Mouse (Mus musculus) cerebellum, adult (tissue): ENCODE results near the gene Prrt4.
"Not testable (repeated sequence)": the region's sequence is repeated elsewhere in the genome, so short reads cannot be mapped to it uniquely, and the experiment has no call there.

Experiments
- ATAC-seq: cut with Nextera tagmentation; 2 replicates; pipeline ENCODE4 v1.9.2; 2017; ENCODE audit warnings: mild to moderate bottlenecking, moderate library complexity, mixed read lengths; ENCODE audit not compliant: insufficient number of reproducible peaks, low FRiP score, low TSS enrichment

Prrt4 gene

DNA sequence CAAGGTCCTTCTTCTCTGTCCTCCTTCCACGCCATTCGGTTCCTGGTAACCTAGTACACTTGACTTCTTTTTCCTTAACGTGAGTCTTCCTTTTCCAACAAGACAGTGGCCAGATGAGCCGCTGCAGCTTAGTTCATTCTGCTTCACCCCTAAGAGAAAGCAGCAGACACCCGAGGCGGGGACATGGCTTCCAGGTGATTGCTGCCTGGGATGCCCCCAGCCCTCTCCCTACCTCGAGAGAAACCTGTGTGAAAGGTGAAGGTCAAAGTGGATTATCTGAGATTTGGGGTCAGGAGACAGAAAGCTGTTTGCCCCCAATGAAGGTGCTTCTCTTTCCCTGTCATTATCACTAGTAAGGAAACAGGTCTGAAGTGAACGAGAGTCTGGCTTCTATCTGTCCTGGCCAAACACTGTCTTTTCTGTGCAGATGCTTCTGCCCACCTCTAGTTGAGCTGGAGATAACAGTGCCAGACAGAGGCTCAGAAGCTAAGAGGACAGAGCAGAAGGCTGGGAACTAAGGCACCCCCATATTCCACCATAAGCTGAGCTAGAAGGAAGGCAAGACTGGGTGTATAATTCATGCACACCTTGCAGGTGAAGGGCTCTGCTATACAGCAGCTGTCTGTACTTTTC, 20.0 kb upstream of the Prrt4 start:
- no peak for ATAC-seq

DNA sequence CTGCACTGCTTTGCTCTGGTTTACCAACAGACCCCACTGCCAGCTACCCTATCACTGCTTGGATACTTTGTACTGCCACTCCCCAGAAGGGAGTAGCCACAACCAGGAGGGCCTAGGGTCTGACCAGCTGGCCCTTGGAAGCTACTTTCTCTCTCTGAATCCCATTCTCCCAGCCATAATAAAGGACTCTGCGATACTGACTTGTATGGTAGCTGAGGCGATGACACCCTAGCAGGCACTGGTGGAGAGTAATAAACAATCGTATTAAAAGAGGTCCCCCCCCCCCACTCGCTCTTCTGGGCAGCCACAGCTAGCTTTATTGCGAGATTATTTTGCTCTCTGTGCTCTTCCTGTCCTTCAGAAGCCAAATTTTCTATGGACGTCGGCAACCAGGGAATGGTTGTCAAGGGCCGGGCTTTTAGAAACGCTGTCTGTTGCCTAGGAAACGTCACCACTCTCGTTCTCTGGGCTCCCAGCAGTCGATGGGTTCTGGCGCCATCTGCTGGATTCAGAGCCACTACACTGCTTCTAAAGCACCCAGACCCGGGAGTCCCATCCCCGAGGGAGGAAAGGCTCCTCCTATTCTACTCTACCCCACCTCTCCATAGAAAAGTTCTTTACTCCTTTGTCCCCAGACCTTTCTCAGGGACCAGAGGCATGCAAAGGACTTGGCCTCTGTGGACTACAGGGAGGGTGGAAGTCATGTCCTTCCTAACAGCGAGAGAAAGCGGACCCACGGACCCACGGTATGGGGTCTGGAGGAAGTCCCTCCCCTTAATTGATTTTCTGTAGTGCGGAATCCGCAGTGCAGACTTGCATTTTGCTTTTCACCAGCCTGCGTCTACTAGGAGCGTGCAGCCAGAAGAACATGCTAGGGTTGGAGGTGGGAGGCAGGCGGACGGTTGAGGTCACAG, 19.2 kb upstream of the Prrt4 start:
- ATAC-seq, result peak; percentile 91

DNA sequence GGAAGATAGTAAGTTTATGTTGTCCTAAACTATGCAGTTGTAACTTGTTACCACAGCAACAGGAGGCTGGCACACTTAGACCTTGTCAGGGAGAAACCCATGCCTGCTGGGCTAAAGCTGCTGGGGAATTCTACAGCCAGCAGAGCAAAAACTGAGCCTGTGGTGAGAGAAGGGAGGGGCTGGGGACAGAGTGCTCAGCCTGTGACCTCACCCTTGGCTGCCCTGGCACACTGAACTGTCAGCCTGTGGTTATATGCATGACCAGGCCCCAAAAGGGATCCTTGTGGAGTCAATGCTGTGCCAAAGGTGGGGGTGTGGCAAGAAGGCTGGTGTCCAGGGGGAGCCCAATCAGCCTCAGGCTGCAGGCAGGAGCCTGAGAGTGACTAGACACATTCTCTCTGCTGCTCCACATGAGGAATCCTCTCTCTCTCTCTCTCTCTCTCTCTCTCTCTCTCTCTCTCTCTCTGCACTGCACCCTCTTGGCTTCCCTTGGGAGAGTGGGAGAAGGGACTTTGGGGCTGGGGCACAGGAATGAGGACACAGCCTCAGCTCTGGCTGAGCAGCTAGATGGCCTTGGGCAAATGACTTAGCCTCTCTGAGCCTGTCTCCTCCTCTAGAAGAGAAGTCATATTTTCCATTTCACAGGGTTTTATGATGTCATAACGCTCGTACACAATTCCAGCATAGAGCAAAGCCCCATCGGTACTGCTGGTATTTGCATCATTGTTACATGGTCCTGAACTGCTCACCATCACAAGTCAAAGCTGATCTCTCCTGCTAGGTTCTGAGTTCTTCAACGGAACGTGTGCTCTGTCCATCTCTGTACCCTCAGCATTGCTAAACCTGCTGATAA, 16.7 kb upstream of the Prrt4 start:
- ATAC-seq, result no peak

DNA sequence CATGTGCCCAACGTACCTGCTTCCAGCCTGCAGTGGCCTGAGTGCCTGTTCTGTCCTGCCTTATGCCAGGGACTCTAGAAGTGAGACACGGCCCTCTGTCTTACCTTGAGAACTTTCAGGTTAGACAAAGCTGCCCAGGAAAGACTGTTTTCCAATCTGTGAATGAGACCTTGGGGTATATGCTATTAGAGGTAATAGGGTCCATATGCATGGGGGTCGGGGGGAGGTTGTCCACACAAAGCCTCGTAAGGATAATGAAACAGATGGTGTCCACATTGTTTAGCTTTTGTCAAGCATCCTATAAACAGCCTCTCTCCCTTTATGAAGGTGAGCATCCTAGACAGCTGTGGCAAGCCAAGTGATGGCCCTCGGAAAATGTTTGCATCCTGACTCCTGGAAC, 15.8 kb upstream of the Prrt4 start:
- ATAC-seq, result no peak

DNA sequence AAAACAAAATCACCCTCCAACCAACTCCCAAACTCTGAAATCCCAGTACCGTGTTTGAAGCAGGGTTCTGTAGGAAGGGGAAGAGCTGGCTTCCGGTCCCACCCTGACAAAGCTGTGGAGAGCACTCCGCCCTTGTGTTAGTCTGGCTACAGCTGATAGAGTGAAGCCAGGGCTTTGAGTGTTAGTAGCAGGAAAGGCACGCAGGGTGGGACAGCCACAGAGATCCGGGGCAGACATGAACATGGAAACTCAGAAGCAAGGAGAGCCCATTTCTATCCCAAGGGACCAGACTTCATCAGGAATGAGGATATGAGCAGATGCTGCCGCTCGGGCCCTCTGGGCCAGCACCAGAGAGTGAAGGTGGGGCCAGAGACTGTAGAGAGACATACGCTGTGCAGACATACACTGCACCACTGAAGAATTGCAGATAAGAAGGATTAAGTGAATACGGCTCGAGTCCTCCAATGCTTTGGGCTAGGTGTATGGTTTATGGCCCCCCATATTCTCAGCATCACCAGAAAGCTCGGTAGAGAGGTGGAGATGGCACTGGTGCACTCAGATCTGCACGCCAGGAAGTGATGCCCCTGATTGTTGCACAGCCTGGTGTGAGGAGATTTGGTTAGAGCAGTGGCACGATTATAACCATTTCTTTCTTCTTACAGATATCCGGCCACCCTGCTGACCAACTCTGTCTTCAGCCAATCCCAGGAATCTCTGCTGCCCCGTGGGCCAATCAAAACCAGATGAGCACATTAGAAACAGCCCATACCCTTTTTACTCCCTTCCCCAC, 14.8 kb upstream of the Prrt4 start:
- no peak for ATAC-seq

DNA sequence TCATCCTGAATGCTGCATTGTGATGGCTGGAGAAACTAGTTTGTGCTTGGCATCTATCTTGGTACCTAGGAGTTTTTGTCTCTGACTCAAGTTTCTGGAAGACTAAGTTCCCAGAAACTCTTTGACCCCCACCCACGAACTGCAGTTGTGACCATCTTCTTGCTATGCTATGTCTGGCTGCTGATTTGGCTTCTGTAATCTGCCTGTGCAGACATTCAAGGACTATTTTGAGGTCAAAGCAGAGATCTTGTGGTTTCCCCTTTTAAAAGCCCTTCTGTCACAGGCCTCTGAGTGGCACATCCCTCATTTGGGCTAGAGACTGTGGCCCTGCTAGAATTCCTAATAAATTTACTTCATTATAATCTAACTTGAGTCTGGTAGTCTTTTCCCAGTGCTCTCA, 8.6 kb upstream of the Prrt4 start:
- ATAC-seq, result no peak

DNA sequence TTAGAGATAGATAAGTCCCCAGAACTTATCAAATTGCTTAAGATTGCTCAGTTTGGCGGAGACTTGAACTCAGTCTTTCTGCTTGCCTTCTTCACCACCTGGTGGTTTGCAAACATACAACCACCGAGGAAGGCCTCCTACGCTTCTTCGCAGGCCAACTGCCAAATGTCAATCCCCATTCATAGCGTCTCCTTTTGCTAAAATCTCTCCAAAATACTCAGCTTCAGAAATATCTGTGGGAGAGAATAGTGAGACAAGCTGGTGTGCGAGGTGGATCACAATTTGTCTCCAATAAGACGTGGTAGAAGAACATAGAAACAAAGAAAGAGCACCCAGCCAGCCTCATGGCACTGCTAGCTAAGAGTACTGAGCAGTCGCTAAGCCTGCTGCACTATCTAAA, 459 bp upstream of the Prrt4 start:
- no peak for ATAC-seq

DNA sequence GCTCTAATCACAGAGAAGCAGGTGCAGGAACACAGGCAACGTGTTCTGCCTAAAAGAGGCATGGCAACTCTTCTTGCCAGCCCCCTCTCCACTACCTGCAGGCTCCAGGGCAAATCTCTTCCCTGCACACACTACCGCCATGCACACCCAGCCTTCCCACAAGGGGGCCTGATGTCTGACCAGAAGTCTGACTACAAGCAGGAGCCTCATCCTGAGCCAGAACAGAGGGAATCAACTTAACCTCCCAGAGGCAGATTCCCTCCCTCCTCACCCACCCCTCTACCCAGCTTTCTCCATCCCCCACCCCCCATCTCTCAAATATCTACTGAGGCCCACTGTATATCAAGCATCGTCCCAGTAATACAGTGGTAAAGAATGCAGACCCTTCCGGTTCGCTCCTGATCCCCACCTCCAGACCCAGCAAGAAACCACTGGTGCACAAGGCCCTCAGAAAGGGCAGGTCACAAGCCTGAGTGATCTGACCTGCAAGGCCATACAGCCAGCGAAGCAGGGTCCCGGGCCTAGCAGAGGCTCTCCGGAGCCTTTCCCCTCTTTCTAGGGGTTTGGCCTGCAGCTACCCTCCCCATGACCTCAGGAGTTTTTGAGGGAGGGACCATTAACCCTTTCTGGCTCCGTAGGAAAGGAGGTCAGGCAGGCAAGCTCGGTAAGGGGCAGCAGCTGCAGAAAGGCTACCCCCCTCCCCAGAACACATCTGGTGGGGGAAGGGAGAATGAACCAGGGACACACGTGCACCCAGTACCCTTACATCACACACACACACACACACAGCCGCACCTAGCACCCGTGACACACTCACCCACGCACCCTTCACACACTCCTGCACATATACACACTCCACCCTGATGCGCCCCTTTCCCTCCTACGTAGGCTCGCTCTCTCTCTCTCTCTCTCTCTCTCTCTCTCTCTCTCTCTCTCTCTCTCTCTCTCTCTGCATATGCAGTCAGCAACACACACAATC, 1.2 kb downstream of the Prrt4 start:
- ATAC-seq, result no peak

DNA sequence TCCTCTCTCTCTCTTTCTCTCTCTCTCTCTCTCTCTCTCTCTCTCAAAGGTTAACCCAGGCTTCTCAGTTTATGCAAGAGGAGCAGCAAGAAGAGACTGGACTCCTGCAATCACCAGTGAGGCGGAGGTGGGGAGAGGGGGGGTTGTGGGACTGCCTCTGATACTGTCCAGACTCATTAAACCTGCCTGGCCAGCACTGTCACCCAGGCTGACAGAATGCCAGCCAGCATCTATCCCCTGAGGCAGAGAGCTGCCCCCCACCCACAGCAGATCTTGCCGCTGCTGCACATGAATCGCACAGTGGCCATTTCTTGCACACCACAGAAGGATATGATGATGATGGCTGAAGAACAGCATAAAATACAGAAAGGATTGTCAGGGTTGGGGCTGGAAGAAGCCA, 4.3 kb downstream of the Prrt4 start:
- ATAC-seq, result no peak

DNA sequence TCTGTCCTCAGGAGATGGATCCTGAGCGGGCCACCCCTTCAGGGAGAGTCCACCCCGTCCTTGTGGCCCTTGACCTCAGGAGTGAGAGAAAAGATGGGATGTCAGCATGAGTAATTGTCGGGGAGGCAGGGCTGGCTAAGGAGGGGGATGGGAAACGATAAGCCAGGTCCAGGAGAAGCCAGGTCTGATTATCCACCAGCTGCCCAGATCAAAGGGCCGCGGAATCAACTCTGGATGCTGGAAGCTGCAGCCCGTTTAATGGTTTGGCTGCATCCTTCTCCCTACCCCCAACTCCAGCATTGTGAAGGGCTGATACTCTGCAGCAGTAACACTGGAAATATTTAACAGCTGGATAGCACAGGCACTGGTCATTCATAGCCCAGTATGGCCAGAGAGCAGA, 5.0 kb downstream of the Prrt4 start:
- ATAC-seq, result no peak

DNA sequence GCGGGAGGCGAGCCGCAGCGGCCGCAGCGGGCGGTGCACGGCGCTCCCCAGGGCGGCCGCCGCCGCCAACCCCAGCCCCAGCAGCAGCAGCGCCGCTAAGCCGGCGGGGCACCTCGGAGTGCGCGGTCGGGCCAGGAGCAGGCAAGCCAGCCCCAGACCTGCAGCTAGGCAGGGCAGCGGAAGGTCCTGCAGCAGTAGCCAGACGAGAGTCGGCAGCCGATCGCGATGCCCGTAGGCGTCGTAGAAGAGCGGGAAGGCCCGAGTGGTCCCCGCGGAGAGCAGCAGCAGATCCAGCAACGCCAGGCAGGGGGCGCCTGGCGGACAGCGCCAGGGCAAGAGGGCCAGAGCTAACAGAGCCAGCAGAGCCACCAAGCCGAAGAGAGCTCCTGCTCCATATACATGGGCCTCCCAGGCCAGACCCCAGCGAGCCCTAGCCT, 8.4 kb downstream of the Prrt4 start:
- peak; percentile 72 for ATAC-seq

DNA sequence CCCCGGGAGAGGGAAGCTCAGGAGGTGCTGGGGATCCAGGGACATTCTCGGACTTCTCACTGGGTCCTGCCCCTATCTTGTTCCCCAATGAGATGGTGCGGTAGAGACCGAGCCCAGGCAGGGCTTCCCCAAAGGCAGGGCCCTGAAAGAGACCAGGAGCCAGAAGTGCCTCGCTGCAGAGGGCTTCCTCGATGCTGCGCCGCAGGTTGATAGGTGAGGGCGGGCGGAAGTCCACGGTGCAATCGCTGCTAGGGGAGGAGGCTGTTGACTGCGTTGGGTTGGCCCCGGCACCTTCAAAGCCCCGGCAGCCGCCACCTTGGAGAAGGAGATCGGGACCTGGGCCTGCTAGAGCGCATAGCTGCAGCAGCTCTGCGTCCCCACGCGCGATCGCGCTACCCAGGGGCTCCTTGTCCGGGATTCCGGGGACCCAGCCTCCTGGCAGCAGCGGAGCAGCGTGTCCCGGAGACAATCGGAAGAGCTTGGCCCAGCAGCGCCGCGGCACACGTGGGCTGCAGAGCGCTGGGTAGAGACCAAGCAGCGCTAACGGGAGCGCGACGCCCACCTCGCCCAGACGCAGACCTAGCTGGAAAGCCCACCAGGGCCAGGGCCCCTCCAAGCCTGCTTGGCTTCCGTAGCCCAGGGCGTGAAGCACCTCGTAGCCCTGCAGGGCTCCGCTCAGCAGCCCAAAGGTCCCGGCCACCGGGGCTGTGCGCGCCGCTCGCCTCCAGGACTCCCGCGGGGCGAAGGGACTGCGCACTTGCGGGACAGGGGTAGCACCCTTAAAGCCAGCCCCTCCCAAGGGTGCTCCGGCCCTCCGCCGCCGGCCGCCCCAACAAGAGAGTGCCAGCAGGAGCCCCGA, 9.1 kb downstream of the Prrt4 start:
- ATAC-seq, result peak; percentile 16; the same call in 1 of the 2 replicates

DNA sequence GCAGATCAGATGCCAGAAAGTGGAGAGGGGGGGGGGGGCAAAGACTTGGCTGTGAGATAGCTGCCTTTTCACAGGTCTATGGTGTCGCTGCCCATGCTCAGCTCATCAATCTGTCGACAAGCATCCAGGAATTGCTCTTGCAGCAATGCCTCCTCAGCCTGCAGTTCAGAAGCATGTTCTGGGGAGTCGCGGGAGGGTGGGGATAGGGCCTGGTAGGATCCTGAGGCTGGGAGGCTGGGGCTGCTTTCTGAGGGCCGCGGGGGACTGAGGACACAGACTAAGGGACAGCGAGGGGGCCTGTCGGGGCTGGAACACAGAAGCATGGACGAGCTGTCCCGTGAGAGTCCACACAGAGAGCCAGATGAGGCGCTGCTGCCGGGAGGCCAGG, 9.7 kb downstream of the Prrt4 start:
- no peak for ATAC-seq

DNA sequence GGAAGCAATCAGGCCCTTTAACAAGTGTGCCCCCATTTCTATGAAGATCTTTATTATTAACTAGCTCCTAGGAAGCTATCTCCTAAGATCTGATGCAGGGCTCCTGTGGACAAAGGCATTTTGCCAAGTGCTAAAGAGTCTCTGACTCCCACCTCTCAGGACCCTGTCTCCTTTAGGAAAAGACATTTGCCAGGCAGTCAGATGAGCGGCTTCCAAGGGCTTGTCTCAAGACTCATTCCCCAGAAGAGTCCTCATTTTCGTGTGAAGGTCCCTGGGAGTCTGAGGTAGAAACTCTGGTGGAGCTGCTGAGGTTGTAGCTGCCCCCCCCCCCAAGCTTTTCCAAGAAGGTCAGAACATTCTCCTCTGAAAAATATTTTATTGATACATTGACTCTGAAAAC, 10.5 kb downstream of the Prrt4 start:
- no peak for ATAC-seq

DNA sequence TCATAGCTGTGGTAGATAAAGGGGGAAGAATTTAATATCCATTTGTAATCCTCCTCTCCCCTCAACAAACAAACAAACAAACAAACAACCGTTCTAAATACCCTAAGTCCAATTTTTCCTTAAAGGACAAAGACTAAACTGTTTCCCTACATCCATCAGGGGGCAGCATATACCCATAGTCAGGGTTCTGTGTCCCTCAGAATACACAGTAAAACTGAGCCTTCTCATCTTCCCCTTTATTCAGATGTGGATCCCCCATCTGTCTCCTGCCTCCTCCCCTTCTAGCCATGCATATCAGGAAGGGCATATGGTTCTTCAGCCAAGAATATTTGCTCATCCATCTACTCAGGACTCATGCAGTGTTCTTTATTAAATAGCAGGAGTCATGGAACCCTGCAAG, 13.2 kb downstream of the Prrt4 start:
- ATAC-seq, result no peak

DNA sequence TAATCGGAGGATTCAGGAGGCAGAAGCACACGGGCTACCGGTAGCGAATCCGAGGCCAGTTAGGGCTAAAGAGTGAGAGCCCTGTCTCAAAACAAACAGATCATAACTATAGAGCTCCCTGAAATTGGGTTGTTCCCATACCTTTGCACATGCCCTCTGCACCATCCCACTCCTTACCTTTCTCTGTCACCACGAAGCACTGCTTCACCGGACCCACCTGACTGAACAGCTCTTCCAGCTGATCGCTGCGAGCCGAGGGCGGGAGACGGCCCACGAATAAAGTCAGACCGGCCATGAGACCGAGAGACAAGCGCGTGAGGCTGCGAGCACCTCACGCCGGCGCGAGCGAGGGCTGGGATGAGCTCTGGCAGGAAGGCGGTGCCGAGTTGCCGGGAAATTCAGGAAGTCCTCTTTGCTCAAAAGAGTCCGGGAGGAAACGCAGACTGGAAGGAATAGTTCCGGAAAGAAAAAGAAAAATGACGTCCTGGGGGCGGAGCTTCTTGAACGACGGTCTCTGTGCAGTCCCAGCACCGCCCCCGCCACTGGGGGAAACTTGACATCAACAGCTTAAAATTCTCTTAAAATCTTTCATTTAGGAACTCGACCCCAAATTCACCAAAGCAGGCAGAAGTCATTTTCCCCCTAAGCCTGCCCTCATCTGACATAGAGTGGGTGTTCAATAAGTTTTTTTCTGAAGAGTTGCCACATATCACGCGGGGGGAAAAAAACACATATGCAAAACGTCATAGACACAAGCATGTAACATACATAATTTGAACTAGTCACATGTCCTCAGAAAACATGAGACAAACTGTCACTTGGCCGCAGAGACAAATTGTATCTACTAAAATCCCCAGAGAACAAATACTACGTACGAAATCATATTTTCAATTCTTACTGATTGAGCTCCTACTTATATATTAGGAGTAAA, 14.8 kb downstream of the Prrt4 start, which contains the start of gene Rbm28:
Rbm28 (minus strand) TSS at position 693 of the 931 bp plus-strand sequence.
- ATAC-seq, result peak; percentile 85

DNA sequence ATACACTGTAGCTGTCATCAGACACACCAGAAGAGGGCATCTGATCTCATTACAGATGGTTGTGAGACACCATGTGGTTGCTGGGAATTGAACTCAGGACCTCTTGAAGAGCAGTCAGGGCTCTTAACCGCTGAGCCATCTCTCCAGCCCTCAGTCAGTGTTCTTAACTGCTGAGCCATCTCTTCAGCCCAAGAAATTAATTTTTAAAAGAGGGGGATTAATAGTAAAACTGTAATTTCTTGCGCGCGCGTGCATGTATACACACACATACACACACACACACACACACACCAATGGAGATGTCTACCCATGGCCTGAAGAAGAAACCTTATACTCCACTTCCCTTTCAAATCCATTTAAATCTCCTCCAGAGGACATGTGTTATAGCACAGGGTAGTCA, 18.1 kb downstream of the Prrt4 start:
- ATAC-seq, result not testable (repeated sequence)
